Mouse (Mus musculus): ENCODE measurements around the gene Git2.

The Git2 gene

GRCm38 (mm10) chr5:114796299-114797012, 21.1 kb upstream of the Git2 start:
- peak; percentile 44 to 55 for DNase-seq

- no peak for DNase-seq
Measured at GRCm38 (mm10) chr5:114795653-114796052, 20.3 kb upstream of the Git2 start.

- DNase-seq, result no peak
Measured at GRCm38 (mm10) chr5:114795231-114795630, 19.9 kb upstream of the Git2 start.

GRCm38 (mm10) chr5:114794609-114795008, 19.3 kb upstream of the Git2 start:
- peak in 1 of 2 experiments; percentile 28 for DNase-seq

GRCm38 (mm10) chr5:114793317-114793716, 18.0 kb upstream of the Git2 start:
- no peak for DNase-seq

- DNase-seq, result no peak
Measured at GRCm38 (mm10) chr5:114785196-114785595, 9.9 kb upstream of the Git2 start.

GRCm38 (mm10) chr5:114784622-114785165, 9.4 kb upstream of the Git2 start:
- DNase-seq, result peak in 1 of 2 experiments; percentile 28

GRCm38 (mm10) chr5:114783405-114784163, 8.3 kb upstream of the Git2 start:
- no peak for DNase-seq

GRCm38 (mm10) chr5:114782991-114783390, 7.7 kb upstream of the Git2 start:
- DNase-seq, result no peak

GRCm38 (mm10) chr5:114780912-114781311, 5.6 kb upstream of the Git2 start:
- no peak for DNase-seq

GRCm38 (mm10) chr5:114779956-114780489, 4.7 kb upstream of the Git2 start:
- no peak for DNase-seq

GRCm38 (mm10) chr5:114776174-114776573, 857 bp upstream of the Git2 start:
- DNase-seq, result no peak

GRCm38 (mm10) chr5:114774403-114775051, 790 bp downstream of the Git2 start, which contains the start of gene Ankrd13a:
Ankrd13a (plus strand) TSS chr5:114774677.
- DNase-seq, result peak; percentile 89 to 95

GRCm38 (mm10) chr5:114773780-114774179, 1.5 kb downstream of the Git2 start:
- peak in 1 of 2 experiments; percentile 53 for DNase-seq

- peak; percentile 98 to 99 for DNase-seq
Measured at GRCm38 (mm10) chr5:114773211-114773710, 2.1 kb downstream of the Git2 start.

- peak; percentile 65 to 78 for DNase-seq
Measured at GRCm38 (mm10) chr5:114772456-114773203, 2.7 kb downstream of the Git2 start.

GRCm38 (mm10) chr5:114771796-114772195, 3.5 kb downstream of the Git2 start:
- DNase-seq, result no peak

- DNase-seq, result no peak
Measured at GRCm38 (mm10) chr5:114769786-114770185, 5.5 kb downstream of the Git2 start.

- no peak for DNase-seq
Measured at GRCm38 (mm10) chr5:114767185-114767584, 8.1 kb downstream of the Git2 start.

- DNase-seq, result no peak
Measured at GRCm38 (mm10) chr5:114766686-114767085, 8.6 kb downstream of the Git2 start.

- peak in 1 of 2 experiments; percentile 30 for DNase-seq
Measured at GRCm38 (mm10) chr5:114764812-114765735, 10.2 kb downstream of the Git2 start.
